8 mouse cellular contexts compared by ENCODE assay signal in genomic region chrX:57053993-57054385, GRCm38 (mm10). TPM values are rescaled to one million over a fixed set of nuclear protein-coding genes. Genes with fewer than 3 reads are reported as not detected.
A peak's percentile ranks its signal among the peaks of the same experiment; 100 is the strongest.
DNase-seq lines count a peak whose midpoint lies in the region; ATAC-seq lines count a peak whose summit lies in the region.

No protein-coding gene starts in this region.

- H3K27ac ChIP-seq in forebrain, embryonic 14.5 days (ENCODE audit: low read depth, low read length) = no peak overlapping the region
- 0 out of 2 replicates have a peak overlapping the region, but pooled peaks have one; percentile 85 for H3K27ac ChIP-seq in liver, embryonic 15.5 days (replicated peaks)

- H3K9me3 ChIP-seq in forebrain, embryonic 14.5 days (replicated peaks; ENCODE audit: control insufficient read depth, low read length) = no peaks in the 10 kb centered on the region
- no peaks in the 10 kb centered on the region for H3K9me3 ChIP-seq in liver, embryonic 15.5 days (replicated peaks)

- H3K4me1 ChIP-seq in forebrain, embryonic 14.5 days (ENCODE audit: control insufficient read depth, insufficient read depth, low read length) = no peaks in the 10 kb centered on the region
- H3K4me1 ChIP-seq in liver, embryonic 15.5 days (replicated peaks) = peaks cover 4% of the 10 kb centered on the region; the same call in 1 of the 2 replicates

- 0 out of 2 replicates have a peak, but pooled peaks have one; percentile 1 for ATAC-seq in frontal cortex, adult (ENCODE audit: low TSS enrichment)
- peak; percentile 7 for ATAC-seq in CD4-positive, CD25-positive, alpha-beta regulatory T cell, adult 4 months
- ATAC-seq in forebrain, embryonic 14.5 days = peak; percentile 4; the same call in 1 of the 2 replicates
- ATAC-seq in liver, embryonic 15.5 days (ENCODE audit: insufficient read depth) = peak; percentile 8

- WGBS in forebrain, embryonic 14.5 days = 34% methylated on average over 11 of the region's 11 CpGs
- 19% methylated on average over 11 of the region's 11 CpGs for WGBS in liver, embryonic 15.5 days (ENCODE audit: insufficient replicate concordance)

- no peaks in the 10 kb centered on the region for H3K27me3 ChIP-seq in forebrain, embryonic 14.5 days (replicated peaks; ENCODE audit: control insufficient read depth, insufficient read depth, low read length)
- no peaks in the 10 kb centered on the region for H3K27me3 ChIP-seq in liver, embryonic 15.5 days

- H3K9ac ChIP-seq in forebrain, embryonic 14.5 days (ENCODE audit: low read length) = peak overlapping the region; percentile 66
- H3K9ac ChIP-seq in liver, embryonic 15.5 days = peak overlapping the region; percentile 61

- H3K4me3 ChIP-seq in forebrain, embryonic 14.5 days (ENCODE audit: low read depth, low read length) = peak overlapping the region; percentile 48
- H3K4me3 ChIP-seq in liver, embryonic 15.5 days (replicated peaks) = peak overlapping the region; percentile 75

- H3K36me3 ChIP-seq in forebrain, embryonic 14.5 days (ENCODE audit: control insufficient read depth, insufficient read depth, low read length) = peaks cover 12% of the 10 kb centered on the region; the same call in 1 of the 2 replicates
- H3K36me3 ChIP-seq in liver, embryonic 15.5 days (replicated peaks) = peaks cover 10% of the 10 kb centered on the region

- DNase-seq in frontal cortex, postnatal 25 days (ENCODE audit: low spot score in 2 of 2) = no peak
- DNase-seq in forebrain, embryonic 14.5 days (ENCODE audit: low spot score) = no peak
- no peak for DNase-seq in adrenal gland, postnatal 10 days
- DNase-seq in retina, embryonic 14.5 days (ENCODE audit: low spot score) = no peak
- DNase-seq in cerebellum, adult 18-20 months = no peak

- peak overlapping the region; percentile 53 for H3K4me2 ChIP-seq in forebrain, embryonic 14.5 days (ENCODE audit: low read length)
- peak overlapping the region; percentile 73 for H3K4me2 ChIP-seq in liver, embryonic 15.5 days

RNA-seq across cellular contexts. Expression of gene Htatsf1, which starts 0.6 kb away (rescaled TPM):
- polyA plus RNA-seq in CD4-positive, CD25-positive, alpha-beta regulatory T cell, adult 4 months (2017; shearing (Covaris generic)) = 10 to 100 TPM; 24.6 to 26.9 TPM
- polyA plus RNA-seq in forebrain, embryonic 14.5 days (2014; fragmentation: Nextera tagmentation; extraction: Ambion mirVana) = 78.1 and 80.3 TPM in 2 replicates
- 21.2 and 21.4 TPM in 2 replicates for polyA plus RNA-seq in liver, embryonic 15.5 days (2015; fragmentation: Nextera tagmentation; extraction: Ambion mirVana)
- total RNA-seq in adrenal gland, postnatal 10 days (2021) = 10 to 100 TPM; 37.2 to 43.7 TPM

RNA-seq across cellular contexts. Expression of gene Brs3, which starts 11.1 kb away (rescaled TPM):
- not detected for polyA plus RNA-seq in CD4-positive, CD25-positive, alpha-beta regulatory T cell, adult 4 months (2017; shearing (Covaris generic))
- 0.42 and 0.57 TPM in 2 replicates for polyA plus RNA-seq in forebrain, embryonic 14.5 days (2014; fragmentation: Nextera tagmentation; extraction: Ambion mirVana)
- not detected in 2 replicates for polyA plus RNA-seq in liver, embryonic 15.5 days (2015; fragmentation: Nextera tagmentation; extraction: Ambion mirVana)
- total RNA-seq in adrenal gland, postnatal 10 days (2021) = not detected

RNA-seq across cellular contexts. Expression of gene Vgll1, which starts 33.9 kb away (rescaled TPM):
- not detected for polyA plus RNA-seq in CD4-positive, CD25-positive, alpha-beta regulatory T cell, adult 4 months (2017; shearing (Covaris generic))
- polyA plus RNA-seq in forebrain, embryonic 14.5 days (2014; fragmentation: Nextera tagmentation; extraction: Ambion mirVana) = not detected in 2 replicates
- polyA plus RNA-seq in liver, embryonic 15.5 days (2015; fragmentation: Nextera tagmentation; extraction: Ambion mirVana) = not detected in 2 replicates
- total RNA-seq in adrenal gland, postnatal 10 days (2021) = not detected
